Mouse (Mus musculus): ENCODE results near the gene Mterf4. TPM values are rescaled to one million over a fixed set of nuclear protein-coding genes. Genes with fewer than 3 reads are reported as not detected.

Gene Mterf4
- total RNA-seq, 2 experiments from 2014 or later: 17.4 to 20.9 TPM

DNA sequence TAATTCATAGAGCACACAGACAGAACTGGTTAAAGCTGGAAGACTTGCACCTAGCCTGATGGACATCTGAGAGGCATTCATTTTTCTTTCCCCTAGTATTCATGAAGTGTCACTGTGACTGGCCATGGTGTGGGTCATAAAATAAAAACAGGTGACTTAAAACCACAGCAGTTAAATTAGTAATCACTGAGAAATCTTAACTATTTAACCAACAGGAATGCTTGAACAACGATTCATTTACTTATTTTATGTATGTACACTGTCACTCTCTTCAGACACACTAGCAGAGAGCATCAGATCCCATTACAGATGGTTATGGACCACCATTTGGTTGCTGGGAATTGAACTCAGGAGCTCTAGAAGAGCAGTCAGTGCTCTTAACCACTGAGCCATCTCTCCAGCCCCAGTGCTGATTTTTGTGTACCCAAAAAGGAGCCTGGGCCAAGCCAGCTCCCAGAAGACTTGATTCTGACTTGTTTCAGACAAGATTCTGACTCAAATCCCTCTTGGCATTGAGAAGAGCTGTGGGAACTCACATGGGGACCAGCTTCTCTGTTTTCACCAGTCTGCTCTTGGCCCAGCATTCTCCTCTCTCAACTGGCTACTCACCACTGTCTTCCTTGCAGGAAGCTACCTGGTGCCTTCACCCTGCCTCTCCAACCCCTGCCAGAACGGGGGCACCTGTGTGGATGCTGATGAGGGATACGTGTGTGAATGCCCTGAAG, 35.0 kb downstream of the Mterf4 start:
- DNase-seq (ENCODE audit: low spot score in 2 of 2): no peak
- intact Hi-C loops (cut with DNase I): no loop called here

- no peak for DNase-seq (ENCODE audit: low spot score in 2 of 2)
- intact Hi-C loops (cut with DNase I): no loop called here
These were observed 37.5 kb downstream of the Mterf4 start for GRCm38 (mm10) chr1:93268246-93268645.

- DNase-seq (ENCODE audit: low spot score in 2 of 2): no peak
- intact Hi-C loops (cut with DNase I): no loop called here
These were observed 38.5 kb downstream of the Mterf4 start for GRCm38 (mm10) chr1:93267207-93267606.

DNA sequence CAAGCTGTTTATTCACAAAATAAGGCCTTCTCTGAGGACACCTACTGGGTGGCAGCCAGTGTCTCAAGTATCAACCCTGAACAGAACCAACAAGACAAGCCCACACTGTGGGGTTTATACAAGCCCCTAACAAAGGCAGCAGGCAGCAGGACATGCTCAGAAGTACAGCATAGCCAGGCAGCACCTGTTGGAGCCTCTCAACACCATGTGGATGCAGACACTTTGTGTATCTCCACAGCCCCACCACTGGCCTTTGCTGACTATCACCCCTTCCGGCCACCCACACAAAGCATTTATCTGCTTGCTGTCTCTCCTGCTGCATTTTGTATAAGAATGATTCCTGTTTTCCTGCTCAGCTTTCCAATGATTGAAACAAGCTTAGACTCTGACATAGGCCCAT, 48.2 kb downstream of the Mterf4 start:
- intact Hi-C loops (cut with DNase I): no loop called here
- no peak for DNase-seq (ENCODE audit: low spot score in 2 of 2)

DNA sequence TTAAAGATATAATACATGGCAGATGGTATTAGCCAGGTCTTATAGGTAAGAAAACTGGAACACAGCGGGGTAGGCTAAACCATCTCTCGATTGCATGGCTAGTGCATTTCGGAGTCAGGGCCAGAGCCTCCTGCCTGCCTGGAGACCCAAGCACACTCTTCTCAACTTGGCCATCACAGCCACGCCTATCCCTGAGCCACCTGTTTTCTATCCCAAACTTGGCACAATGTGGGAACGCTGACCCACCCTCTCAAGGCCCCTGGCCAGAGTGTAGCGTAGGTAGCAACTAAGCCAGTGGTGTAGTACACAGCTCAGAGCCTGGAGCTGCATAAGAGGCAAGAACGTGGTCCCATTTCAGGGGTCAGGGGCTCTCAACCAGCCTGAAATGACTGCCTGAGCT, 50.0 kb downstream of the Mterf4 start:
- DNase-seq (ENCODE audit: low spot score in 2 of 2): no peak
- intact Hi-C loops (cut with DNase I): no loop called here

GRCm38 (mm10) chr1:93252586-93252985, 53.1 kb downstream of the Mterf4 start:
- intact Hi-C loops (cut with DNase I): no loop called here
- no peak for DNase-seq (ENCODE audit: low spot score in 2 of 2)

Small RNA genes lying within 50 kb of the gene (microRNA-seq; reads per million reads assigned to microRNA genes)
- not detected for gene Mir6345
- gene Mir6901: not detected
- gene Mir6902: 1.0 reads per million

Other genes with a start within 250 kb of the Mterf4 start
- 100 to 1,000 TPM; 731 to 734 TPM for gene Kif1a, start 204.0 kb downstream of the Mterf4 start, total RNA-seq (2021)
- gene Agxt, start 170.7 kb downstream of the Mterf4 start, total RNA-seq (2021): not detected
- gene 2310007B03Rik, start 145.0 kb downstream of the Mterf4 start, total RNA-seq (2021): not detected
- gene Crocc2, start 137.2 kb downstream of the Mterf4 start, total RNA-seq (2021): under 1 TPM; 0.07 to 0.18 TPM
- gene Sned1, start 70.1 kb downstream of the Mterf4 start, total RNA-seq (2021): 1 to 10 TPM; 6.3 to 7.3 TPM
- gene Ppp1r7, start 36.9 kb upstream of the Mterf4 start, total RNA-seq (2021): 10 to 100 TPM; 78.7 to 80.3 TPM
- 1 to 10 TPM; 5.2 to 5.3 TPM for gene Pask, start 37.6 kb upstream of the Mterf4 start, total RNA-seq (2021)
- gene Ano7, start 68.0 kb upstream of the Mterf4 start, total RNA-seq (2021): under 1 TPM; 0.15 to 0.20 TPM
- gene Hdlbp, start 172.9 kb upstream of the Mterf4 start, total RNA-seq (2021): 100 to 1,000 TPM; 166 to 169 TPM
- 10 to 100 TPM; 11.5 to 12.1 TPM for gene Farp2, start 206.2 kb upstream of the Mterf4 start, total RNA-seq (2021)

Data from left cerebral cortex, postnatal 36 days (tissue).